Mouse (Mus musculus) neural tube, embryonic 13.5 days (tissue): ENCODE data around the gene Schip1. TPM values are rescaled to one million over a fixed set of nuclear protein-coding genes. Genes with fewer than 3 reads are reported as not detected.

ENCODE experiments used
- ATAC-seq: fragments of 200-750 bp; cut with Nextera tagmentation; 2 replicates; pipeline ENCODE4 v1.8.0; 2017; ENCODE audit warnings: low read depth, mild to moderate bottlenecking, moderate TSS enrichment, moderate library complexity
- H3K27ac ChIP-seq: fragments of 300-500 bp; sonication (generic); replicated peaks from 2 replicates; pipeline ENCODE4 v1.5.1; 2015; ENCODE audit warnings: moderate library complexity, mild to moderate bottlenecking, inconsistent platforms
- H3K27me3 ChIP-seq: fragments of 300-500 bp; sonication (generic); 2 replicates; pipeline ENCODE4 v1.6.1; 2015; ENCODE audit warnings: mild to moderate bottlenecking, inconsistent platforms
- H3K36me3 ChIP-seq: fragments of 300-500 bp; sonication (generic); 2 replicates; pipeline ENCODE4 v1.6.1; 2015; ENCODE audit warnings: mild to moderate bottlenecking, inconsistent platforms
- H3K4me1 ChIP-seq: fragments of 300-500 bp; sonication (generic); replicated peaks from 2 replicates; pipeline ENCODE4 v1.6.1; 2015; ENCODE audit warnings: inconsistent platforms
- H3K4me2 ChIP-seq: fragments of 300-500 bp; sonication (generic); 2 replicates; pipeline ENCODE4 v1.6.1; 2015; ENCODE audit warnings: inconsistent platforms, mild to moderate bottlenecking, moderate library complexity
- H3K4me3 ChIP-seq: fragments of 300-500 bp; sonication (generic); 2 replicates; pipeline ENCODE4 v1.5.1; 2015; ENCODE audit warnings: mild to moderate bottlenecking, inconsistent platforms
- H3K9ac ChIP-seq: fragments of 300-500 bp; sonication (generic); 2 replicates; pipeline ENCODE4 v1.6.1; 2015; ENCODE audit warnings: moderate library complexity, mild to moderate bottlenecking, inconsistent platforms
- H3K9me3 ChIP-seq: fragments of 300-500 bp; sonication (generic); 2 replicates; pipeline ENCODE4 v1.6.1; 2016; ENCODE audit warnings: inconsistent platforms
- WGBS: fragments of 180-500 bp; shearing (Covaris S2); methylation state at CpG from one replicate; pipeline ENCODE4 v1.1.7; 2015; 5-methylcytosine and 5-hydroxymethylcytosine counted together
- polyA plus RNA-seq: library from polyadenylated mRNA; unstranded; fragments of >200 nt; fragmentation: Nextera tagmentation; extraction: Ambion mirVana; gene quantifications from 2 replicates; pipeline ENCODE4 v1.2.1, GENCODE M21; 2015

Schip1 gene
- polyA plus RNA-seq, 1 experiment from 2014 or later = 165 TPM

- peak; percentile 24; the same call in 1 of the 2 replicates for ATAC-seq
- no peaks in the 10 kb centered on the region for H3K36me3 ChIP-seq
- peak overlapping the region; percentile 61 for H3K27ac ChIP-seq
- no peaks in the 10 kb centered on the region for H3K27me3 ChIP-seq
- WGBS = 58% methylated on average over 10 of the region's 10 CpGs
- H3K9ac ChIP-seq = no peak overlapping the region
- no peak overlapping the region for H3K4me3 ChIP-seq
- peaks cover 53% of the 10 kb centered on the region for H3K4me1 ChIP-seq
- H3K9me3 ChIP-seq = no peaks in the 10 kb centered on the region
- H3K4me2 ChIP-seq = peak overlapping the region; percentile 18; the same call in 1 of the 2 replicates
Measured at GRCm38 (mm10) chr3:68604467-68604866, 539.9 kb downstream of the Schip1 start.

GRCm38 (mm10) chr3:68604962-68605361, 540.4 kb downstream of the Schip1 start:
- Histone ChIP-seq H3K27me3 (no peaks in the 10 kb centered on the region), H3K27ac (peak overlapping the region; percentile 73; the same call in 1 of the 2 replicates), H3K9ac (no peak overlapping the region), H3K4me1 (peaks cover 58% of the 10 kb centered on the region), H3K4me3 (no peak overlapping the region), H3K9me3 (no peaks in the 10 kb centered on the region), H3K36me3 (no peaks in the 10 kb centered on the region), H3K4me2 (peak overlapping the region; percentile 18; the same call in 1 of the 2 replicates)
- peak; percentile 68 for ATAC-seq
- WGBS = 42% methylated on average over 10 of the region's 10 CpGs

DNA sequence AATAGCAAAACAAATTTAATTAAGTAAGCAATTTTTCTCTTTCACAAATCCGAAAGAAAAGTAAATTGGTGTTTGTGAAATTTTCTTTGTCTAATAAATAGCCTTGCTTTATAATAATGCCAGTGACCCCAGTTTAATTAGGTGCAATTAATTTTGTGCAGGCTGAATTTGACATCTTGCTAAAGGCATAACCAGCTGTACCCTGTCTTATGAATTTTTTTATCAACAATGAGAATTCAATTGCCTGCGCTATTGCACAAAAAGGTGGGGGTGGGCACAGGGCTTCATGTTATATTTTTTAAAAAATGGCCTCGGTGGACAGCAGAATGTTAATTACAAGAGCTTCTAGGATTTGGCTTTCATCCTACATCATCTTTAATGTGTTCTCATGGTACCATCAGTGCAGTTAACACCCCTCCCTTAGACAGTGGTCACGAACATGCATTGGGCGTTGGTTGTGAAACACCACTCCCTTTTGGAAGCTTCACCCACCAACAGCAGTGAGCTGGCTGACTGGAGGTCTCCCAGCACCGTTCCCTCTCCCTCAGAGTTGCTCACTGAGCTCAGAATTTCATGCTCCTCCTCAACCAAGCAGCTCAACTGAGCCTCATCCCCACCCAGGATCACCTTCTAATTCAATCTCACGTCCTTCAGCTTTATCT, 541.5 kb downstream of the Schip1 start:
- Histone ChIP-seq H3K4me3 (no peak overlapping the region), H3K9ac (no peak overlapping the region), H3K4me1 (peaks cover 66% of the 10 kb centered on the region), H3K27me3 (no peaks in the 10 kb centered on the region), H3K4me2 (no peak overlapping the region), H3K9me3 (no peaks in the 10 kb centered on the region), H3K36me3 (no peaks in the 10 kb centered on the region), H3K27ac (peak overlapping the region; percentile 65)
- no peak for ATAC-seq
- 52% methylated on average over 7 of the region's 7 CpGs for WGBS

DNA sequence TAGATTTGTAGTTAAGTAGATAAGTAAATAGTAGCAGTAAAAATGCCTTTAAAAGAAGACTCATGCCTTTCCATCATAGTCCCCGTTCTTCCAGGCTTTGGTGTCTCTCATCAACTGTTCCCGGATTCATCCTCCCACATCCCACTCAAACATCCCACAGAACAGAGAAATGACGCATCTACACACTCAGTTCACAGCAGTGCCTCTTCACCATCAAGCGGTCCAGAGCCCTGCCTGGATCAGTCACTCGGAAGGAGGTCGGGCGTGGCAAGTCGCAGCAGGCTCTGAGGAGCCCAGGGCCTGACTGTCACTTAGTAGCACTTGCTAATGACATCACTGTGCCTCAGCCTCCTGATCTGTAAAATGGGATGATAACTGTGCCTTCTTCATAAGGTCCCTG, 542.1 kb downstream of the Schip1 start:
- no peak for ATAC-seq
- Histone ChIP-seq H3K4me1 (peaks cover 64% of the 10 kb centered on the region), H3K9ac (no peak overlapping the region), H3K4me3 (no peak overlapping the region), H3K36me3 (no peaks in the 10 kb centered on the region), H3K9me3 (no peaks in the 10 kb centered on the region), H3K27ac (no peak overlapping the region), H3K27me3 (no peaks in the 10 kb centered on the region), H3K4me2 (no peak overlapping the region)
- WGBS = 92% methylated on average over 8 of the region's 8 CpGs

DNA sequence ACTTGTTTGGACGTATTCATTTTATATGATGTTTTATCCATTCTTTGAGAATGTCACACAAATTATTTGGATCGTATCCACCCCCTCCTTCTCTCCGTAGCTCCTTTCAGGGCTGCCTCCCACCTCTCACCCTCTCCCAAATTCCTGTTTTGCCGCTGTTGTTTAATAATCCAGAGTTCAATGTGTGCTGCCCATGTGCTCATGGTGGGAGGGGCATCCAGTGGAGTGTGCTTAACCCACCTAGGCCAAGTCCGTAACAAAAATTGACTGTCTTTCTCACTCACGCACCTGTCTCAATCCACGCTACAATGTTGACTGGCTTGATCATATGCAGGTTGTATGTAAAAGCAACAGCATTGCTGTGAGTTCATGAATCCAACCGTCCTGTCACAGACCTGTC, 542.7 kb downstream of the Schip1 start:
- WGBS = 91% methylated on average over 8 of the region's 8 CpGs

GRCm38 (mm10) chr3:68608848-68609497, 544.4 kb downstream of the Schip1 start:
- Histone ChIP-seq H3K4me1 (peaks cover 49% of the 10 kb centered on the region), H3K4me2 (no peak overlapping the region), H3K9ac (no peak overlapping the region), H3K9me3 (no peaks in the 10 kb centered on the region), H3K4me3 (no peak overlapping the region), H3K27me3 (no peaks in the 10 kb centered on the region), H3K36me3 (no peaks in the 10 kb centered on the region), H3K27ac (no peak overlapping the region)
- no peak for ATAC-seq
- 71% methylated on average over 19 of the region's 19 CpGs for WGBS

More for the DNA sequence above, 542.7 kb downstream of the Schip1 start:
- H3K27me3 ChIP-seq = no peaks in the 10 kb centered on the region
- H3K4me3 ChIP-seq = no peak overlapping the region
- H3K36me3 ChIP-seq = no peaks in the 10 kb centered on the region
- no peak overlapping the region for H3K27ac ChIP-seq
- H3K4me2 ChIP-seq = no peak overlapping the region
- peaks cover 58% of the 10 kb centered on the region for H3K4me1 ChIP-seq
- no peak overlapping the region for H3K9ac ChIP-seq
- no peak for ATAC-seq
- no peaks in the 10 kb centered on the region for H3K9me3 ChIP-seq

DNA sequence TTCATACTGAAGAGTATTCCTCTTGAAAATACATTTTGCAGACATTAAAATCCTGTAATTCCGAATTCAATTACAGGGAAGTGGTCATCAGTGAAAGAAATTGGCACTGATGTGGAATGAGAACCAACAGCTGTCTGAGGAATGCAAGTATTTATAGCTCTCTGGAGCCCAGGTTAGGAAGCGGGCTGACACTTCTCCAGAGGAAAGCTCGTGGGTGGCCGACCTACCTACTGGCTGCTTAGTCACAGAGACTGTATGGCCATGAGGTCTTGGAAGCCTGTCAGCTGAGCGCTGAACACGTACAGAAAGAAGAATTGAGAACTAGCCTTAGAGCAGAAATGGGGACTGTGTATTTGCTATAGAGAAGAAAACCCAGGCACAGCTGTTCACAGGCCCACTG, 545.4 kb downstream of the Schip1 start:
- Histone ChIP-seq H3K4me2 (no peak overlapping the region), H3K4me1 (peaks cover 40% of the 10 kb centered on the region), H3K27ac (no peak overlapping the region; the same call in 1 of the 2 replicates), H3K27me3 (no peaks in the 10 kb centered on the region), H3K9ac (no peak overlapping the region), H3K9me3 (no peaks in the 10 kb centered on the region), H3K36me3 (no peaks in the 10 kb centered on the region), H3K4me3 (no peak overlapping the region)
- ATAC-seq = no peak
- WGBS = 49% methylated on average over 6 of the region's 6 CpGs

GRCm38 (mm10) chr3:68610598-68611261, 546.1 kb downstream of the Schip1 start:
- no peaks in the 10 kb centered on the region for H3K9me3 ChIP-seq
- H3K36me3 ChIP-seq = no peaks in the 10 kb centered on the region
- H3K27me3 ChIP-seq = no peaks in the 10 kb centered on the region
- H3K4me2 ChIP-seq = no peak overlapping the region
- no peak overlapping the region for H3K9ac ChIP-seq
- 44% methylated on average over 11 of the region's 11 CpGs for WGBS
- ATAC-seq = no peak
- peaks cover 34% of the 10 kb centered on the region for H3K4me1 ChIP-seq
- H3K27ac ChIP-seq = no peak overlapping the region
- no peak overlapping the region for H3K4me3 ChIP-seq

DNA sequence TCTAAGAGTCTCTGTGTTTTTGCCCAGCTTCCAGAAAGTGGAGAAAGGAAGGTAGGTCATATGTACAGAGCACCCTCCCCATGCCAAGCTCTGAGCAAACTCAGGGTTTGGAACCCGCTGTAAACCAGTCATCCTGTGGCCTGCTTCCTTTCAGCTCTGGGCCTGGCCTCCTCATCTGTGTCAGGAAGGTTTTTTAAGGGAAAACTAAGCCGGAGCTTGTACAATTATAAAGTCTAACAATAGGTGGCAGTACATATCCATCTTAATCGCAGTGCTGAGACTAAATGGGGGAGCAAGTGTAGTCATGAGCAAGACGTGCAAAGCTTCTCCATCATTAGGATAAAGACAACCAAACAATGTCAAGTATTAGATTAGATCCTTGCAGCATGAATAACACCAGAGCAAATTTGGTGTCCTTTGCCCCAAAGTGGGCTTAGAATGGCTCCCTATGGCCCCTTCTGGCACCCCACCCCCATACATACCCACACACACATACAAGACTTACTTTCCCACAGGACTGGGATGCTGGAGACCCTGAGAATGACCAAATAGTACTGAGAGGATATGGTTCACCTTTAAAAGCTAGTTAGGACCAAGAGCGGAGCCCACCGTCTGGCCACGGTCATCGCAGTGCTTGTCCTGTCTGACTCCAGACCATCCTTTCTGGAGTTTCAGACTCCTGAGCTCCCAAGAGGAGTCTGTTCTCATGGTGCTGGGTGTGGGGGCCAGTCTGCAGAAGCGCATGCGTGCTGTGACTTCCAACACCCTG, 550.6 kb downstream of the Schip1 start:
- H3K27me3 ChIP-seq = no peaks in the 10 kb centered on the region
- 74% methylated on average over 10 of the region's 10 CpGs for WGBS
- no peak overlapping the region for H3K4me3 ChIP-seq
- no peak overlapping the region for H3K4me2 ChIP-seq
- peaks cover 18% of the 10 kb centered on the region for H3K36me3 ChIP-seq
- no peak overlapping the region for H3K9ac ChIP-seq
- no peak overlapping the region for H3K27ac ChIP-seq
- no peaks in the 10 kb centered on the region for H3K9me3 ChIP-seq
- peak; percentile 27; the same call in 1 of the 2 replicates for ATAC-seq
- H3K4me1 ChIP-seq = peaks cover 12% of the 10 kb centered on the region

- 92% methylated on average over 12 of the region's 12 CpGs for WGBS
- no peak overlapping the region for H3K4me3 ChIP-seq
Measured at GRCm38 (mm10) chr3:68616363-68616762, 551.8 kb downstream of the Schip1 start.

DNA sequence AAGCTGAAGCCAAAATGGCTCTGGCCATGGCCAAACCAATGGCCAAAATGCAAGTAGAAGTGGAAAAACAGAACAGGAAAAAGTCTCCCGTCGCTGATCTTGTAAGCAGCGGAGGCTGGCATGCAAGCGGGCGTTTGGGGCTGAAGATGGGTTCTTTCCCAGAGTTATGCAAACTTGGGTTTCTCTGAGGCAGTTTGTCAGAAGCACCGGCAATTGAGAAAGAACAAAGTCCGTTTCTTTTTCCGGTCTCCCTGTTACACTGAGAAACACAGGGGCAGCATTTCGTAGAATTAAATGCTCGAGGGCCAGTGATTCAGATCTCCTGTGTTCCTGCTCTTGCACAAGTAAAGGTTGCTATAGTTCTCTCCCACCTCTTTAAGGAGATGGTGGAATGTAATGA, 553.1 kb downstream of the Schip1 start:
- ATAC-seq = no peak
- H3K27ac ChIP-seq = no peak overlapping the region

More at GRCm38 (mm10) chr3:68616363-68616762, 551.8 kb downstream of the Schip1 start:
- Histone ChIP-seq H3K27me3 (no peaks in the 10 kb centered on the region), H3K9ac (no peak overlapping the region), H3K4me1 (peaks cover 6% of the 10 kb centered on the region; the same call in 1 of the 2 replicates), H3K9me3 (no peaks in the 10 kb centered on the region), H3K4me2 (no peak overlapping the region), H3K27ac (no peak overlapping the region), H3K36me3 (peaks cover 30% of the 10 kb centered on the region)
- ATAC-seq = no peak

More for the DNA sequence above, 553.1 kb downstream of the Schip1 start:
- Histone ChIP-seq H3K4me2 (no peak overlapping the region), H3K9ac (no peak overlapping the region), H3K4me1 (0 out of 2 replicates have a peak, but pooled peaks cover 6% of the 10 kb centered on the region), H3K4me3 (no peak overlapping the region), H3K9me3 (no peaks in the 10 kb centered on the region), H3K36me3 (peaks cover 41% of the 10 kb centered on the region), H3K27me3 (no peaks in the 10 kb centered on the region)
- 91% methylated on average over 10 of the region's 10 CpGs for WGBS
